Mouse (Mus musculus) kidney, embryonic 14.5 days (tissue): ENCODE results near the gene Plxdc2. TPM values are rescaled to one million over a fixed set of nuclear protein-coding genes. Genes with fewer than 3 reads are reported as not detected.

Source experiments
- ATAC-seq: fragments of 200-750 bp; cut with Nextera tagmentation; 2 replicates; pipeline ENCODE4 v1.8.0; 2017; ENCODE audit warnings: moderate number of reproducible peaks, mild to moderate bottlenecking, moderate TSS enrichment, moderate library complexity; ENCODE audit not compliant: low FRiP score, low TSS enrichment
- H3K27ac ChIP-seq: fragments of 300-500 bp; sonication (generic); 2 replicates; pipeline ENCODE4 v1.5.1; 2014; ENCODE audit warnings: low read depth, mild to moderate bottlenecking, low read length, moderate library complexity, mixed read lengths
- H3K27me3 ChIP-seq: fragments of 300-500 bp; sonication (generic); 2 replicates; pipeline ENCODE4 v1.6.1; 2014; ENCODE audit warnings: mild to moderate bottlenecking, low read length; ENCODE audit not compliant: control insufficient read depth, insufficient read depth
- H3K36me3 ChIP-seq: fragments of 300-500 bp; sonication (generic); 2 replicates; pipeline ENCODE4 v1.6.1; 2014; ENCODE audit warnings: low read length, mixed read lengths; ENCODE audit not compliant: control insufficient read depth, insufficient read depth
- H3K4me1 ChIP-seq: fragments of 300-500 bp; sonication (generic); 2 replicates; pipeline ENCODE4 v1.6.1; 2014; ENCODE audit warnings: low read length, mixed read lengths; ENCODE audit not compliant: control insufficient read depth, insufficient read depth
- H3K4me2 ChIP-seq: fragments of 300-500 bp; sonication (generic); replicated peaks from 2 replicates; pipeline ENCODE4 v1.6.1; 2014; ENCODE audit warnings: low read depth, mild to moderate bottlenecking, low read length
- H3K4me3 ChIP-seq: fragments of 300-500 bp; sonication (generic); 2 replicates; pipeline ENCODE4 v1.5.1; 2014; ENCODE audit warnings: mild to moderate bottlenecking, low read length
- H3K9ac ChIP-seq: fragments of 300-500 bp; sonication (generic); 2 replicates; pipeline ENCODE4 v1.6.1; 2014; ENCODE audit warnings: low read depth, mild to moderate bottlenecking, low read length, moderate library complexity
- H3K9me3 ChIP-seq: fragments of 300-500 bp; sonication (generic); 2 replicates; pipeline ENCODE4 v1.6.1; 2016; ENCODE audit warnings: low read length; ENCODE audit not compliant: control insufficient read depth
- WGBS: fragments of 180-500 bp; shearing (Covaris S2); extraction: QIAGEN DNeasy Blood & Tissue Kit; methylation state at CpG from one replicate; pipeline ENCODE4 v1.1.7; 2014; 5-methylcytosine and 5-hydroxymethylcytosine counted together
- polyA plus RNA-seq: library from polyadenylated mRNA; unstranded; fragments of >200 nt; fragmentation: Nextera tagmentation; extraction: Ambion mirVana; gene quantifications from 2 replicates; pipeline ENCODE4 v1.2.1, GENCODE M21; 2014

The Plxdc2 gene
- polyA plus RNA-seq, 1 experiment from 2014 or later: 40.6 TPM

GRCm38 (mm10) chr2:16357946-16358345, 1.8 kb downstream of the Plxdc2 start:
- Histone ChIP-seq H3K27ac (no peak overlapping the region), H3K4me2 (peak overlapping the region; percentile 68), H3K9ac (peak overlapping the region; percentile 68), H3K9me3 (no peaks in the 10 kb centered on the region), H3K4me1 (0 out of 2 replicates have a peak, but pooled peaks cover 6% of the 10 kb centered on the region), H3K36me3 (no peaks in the 10 kb centered on the region), H3K27me3 (no peaks in the 10 kb centered on the region), H3K4me3 (peak overlapping the region; percentile 70)
- 10% methylated on average over 1 of the region's 1 CpGs for WGBS
- no peak for ATAC-seq

DNA sequence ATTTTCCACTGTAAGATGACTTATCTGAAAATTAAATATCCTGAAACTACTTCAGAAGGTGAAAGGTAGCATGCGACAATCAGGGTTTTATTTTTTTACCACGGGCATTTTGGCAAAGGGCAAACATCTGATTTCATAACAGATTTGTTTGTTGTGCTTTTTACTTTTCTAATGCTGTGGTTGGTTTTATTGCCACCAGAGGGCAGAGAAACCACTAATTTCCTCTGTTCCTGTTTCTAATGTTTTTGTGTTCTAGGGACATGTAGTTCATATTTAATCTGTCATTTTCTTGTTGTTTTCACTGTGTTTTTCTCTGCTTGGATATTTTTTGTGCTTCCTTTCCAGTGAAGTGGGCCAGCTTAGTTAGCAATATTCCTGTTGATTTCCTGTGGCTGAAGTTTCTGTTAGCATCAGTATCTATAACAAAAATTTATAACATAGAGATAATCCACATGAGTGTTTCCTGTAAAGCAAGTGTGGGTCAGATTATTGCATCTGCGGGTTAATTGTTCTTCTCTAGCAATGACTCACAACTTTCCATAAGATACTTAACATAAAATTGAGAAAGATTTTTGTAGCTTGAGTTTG, 3.3 kb downstream of the Plxdc2 start:
- Histone ChIP-seq H3K9me3 (no peaks in the 10 kb centered on the region), H3K4me3 (peak overlapping the region; percentile 70; the same call in 1 of the 2 replicates), H3K4me2 (peak overlapping the region; percentile 68; the same call in 1 of the 2 replicates), H3K9ac (no peak overlapping the region), H3K27me3 (no peaks in the 10 kb centered on the region), H3K27ac (no peak overlapping the region), H3K4me1 (0 out of 2 replicates have a peak, but pooled peaks cover 6% of the 10 kb centered on the region), H3K36me3 (no peaks in the 10 kb centered on the region)
- 47% methylated on average over 3 of the region's 3 CpGs for WGBS
- ATAC-seq: no peak

- ATAC-seq: no peak
- Histone ChIP-seq H3K27me3 (no peaks in the 10 kb centered on the region), H3K4me3 (no peak overlapping the region), H3K4me1 (peaks cover 2% of the 10 kb centered on the region; the same call in 1 of the 2 replicates), H3K9me3 (no peaks in the 10 kb centered on the region), H3K4me2 (no peak overlapping the region), H3K36me3 (no peaks in the 10 kb centered on the region), H3K27ac (no peak overlapping the region), H3K9ac (no peak overlapping the region)
- WGBS: 72% methylated on average over 1 of the region's 1 CpGs
These were observed 8.6 kb downstream of the Plxdc2 start for GRCm38 (mm10) chr2:16364749-16365148.

DNA sequence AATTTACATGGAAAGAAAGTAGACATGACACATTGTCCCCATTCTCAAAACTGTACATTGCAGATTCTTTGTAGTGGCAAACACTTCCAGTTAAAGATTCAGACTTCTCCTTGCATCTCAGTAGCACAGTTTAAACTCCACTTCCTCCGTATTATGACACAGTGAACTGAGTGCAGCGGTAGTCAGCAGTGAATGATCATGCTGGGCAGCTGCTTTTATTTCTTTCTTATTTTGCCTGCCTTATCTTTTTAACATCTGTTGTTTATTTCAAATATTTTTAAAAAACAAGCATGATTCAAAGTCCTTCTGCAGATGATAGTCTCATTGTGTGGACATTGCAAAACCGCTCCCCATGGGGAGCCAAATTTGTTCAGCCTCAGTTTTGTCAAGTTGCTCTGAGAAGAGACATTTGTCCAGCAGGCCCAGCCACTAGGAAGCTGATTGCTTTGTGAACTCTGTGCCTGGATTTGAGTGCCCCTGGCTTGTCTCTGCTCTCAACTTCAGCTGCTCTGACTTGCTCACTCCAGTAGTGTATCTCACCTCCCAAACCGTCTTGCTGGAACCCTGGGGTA, 9.8 kb downstream of the Plxdc2 start:
- no peak overlapping the region for H3K4me2 ChIP-seq
- H3K9me3 ChIP-seq: no peaks in the 10 kb centered on the region
- no peaks in the 10 kb centered on the region for H3K36me3 ChIP-seq
- 58% methylated on average over 4 of the region's 4 CpGs for WGBS
- peaks cover 2% of the 10 kb centered on the region; the same call in 1 of the 2 replicates for H3K4me1 ChIP-seq
- H3K27ac ChIP-seq: no peak overlapping the region
- no peaks in the 10 kb centered on the region for H3K27me3 ChIP-seq
- no peak overlapping the region for H3K4me3 ChIP-seq
- no peak overlapping the region for H3K9ac ChIP-seq
- no peak for ATAC-seq

DNA sequence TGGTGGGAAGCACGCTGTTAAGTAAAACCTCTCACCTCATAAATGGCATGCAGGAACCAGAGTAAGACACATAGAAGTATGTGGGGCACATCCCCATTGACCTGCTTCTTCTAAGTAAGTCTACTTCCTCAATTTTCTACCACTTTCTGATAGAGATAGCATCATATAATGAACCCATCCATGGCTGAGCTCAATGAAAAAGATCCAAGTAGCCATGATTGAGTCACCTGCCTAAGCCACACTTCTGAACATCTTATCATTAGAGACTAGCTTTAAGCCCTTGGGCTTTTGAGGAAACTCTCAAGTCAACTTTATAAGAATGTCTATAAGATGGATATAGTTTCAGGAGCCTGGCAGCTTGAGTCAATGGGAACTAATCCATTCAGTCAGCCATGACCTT, 14.3 kb downstream of the Plxdc2 start:
- no peaks in the 10 kb centered on the region for H3K9me3 ChIP-seq
- no peak overlapping the region for H3K4me3 ChIP-seq
- no peak for ATAC-seq
- H3K4me2 ChIP-seq: no peak overlapping the region
- no peaks in the 10 kb centered on the region for H3K36me3 ChIP-seq
- 96% methylated on average over 1 of the region's 1 CpGs for WGBS
- no peaks in the 10 kb centered on the region for H3K27me3 ChIP-seq
- H3K9ac ChIP-seq: no peak overlapping the region
- no peaks in the 10 kb centered on the region; the same call in 1 of the 2 replicates for H3K4me1 ChIP-seq
- no peak overlapping the region for H3K27ac ChIP-seq

DNA sequence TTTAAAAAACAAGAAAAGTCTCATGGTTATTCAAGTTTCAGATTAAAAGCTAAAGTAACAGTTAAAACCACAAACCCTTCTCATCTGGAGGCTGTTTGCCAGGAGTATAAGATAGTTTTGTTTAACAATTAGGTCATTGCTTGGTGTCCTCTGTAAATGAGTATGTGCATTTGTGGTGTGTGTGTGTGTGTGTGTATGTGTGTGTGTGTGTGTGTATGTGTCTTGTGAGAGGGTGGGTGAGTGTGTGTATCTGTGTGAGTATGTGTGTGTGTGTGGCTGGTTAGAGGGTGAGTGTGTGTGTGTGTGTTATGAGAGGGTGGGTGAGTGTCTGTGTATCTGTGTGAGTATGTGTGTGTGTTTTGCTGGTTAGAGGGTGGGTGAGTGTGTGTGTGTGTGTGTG, 18.2 kb downstream of the Plxdc2 start:
- no peak for ATAC-seq
- no peak overlapping the region for H3K4me3 ChIP-seq
- H3K9me3 ChIP-seq: no peaks in the 10 kb centered on the region
- H3K27ac ChIP-seq: no peak overlapping the region
- H3K27me3 ChIP-seq: no peaks in the 10 kb centered on the region
- H3K4me1 ChIP-seq: no peaks in the 10 kb centered on the region
- no peak overlapping the region for H3K4me2 ChIP-seq
- H3K36me3 ChIP-seq: no peaks in the 10 kb centered on the region
- H3K9ac ChIP-seq: no peak overlapping the region

GRCm38 (mm10) chr2:16386206-16386605, 30.1 kb downstream of the Plxdc2 start:
- H3K27me3 ChIP-seq: no peaks in the 10 kb centered on the region
- H3K36me3 ChIP-seq: no peaks in the 10 kb centered on the region
- H3K4me2 ChIP-seq: no peak overlapping the region
- H3K27ac ChIP-seq: no peak overlapping the region
- no peaks in the 10 kb centered on the region for H3K4me1 ChIP-seq
- H3K9ac ChIP-seq: no peak overlapping the region
- H3K9me3 ChIP-seq: no peaks in the 10 kb centered on the region; the same call in 1 of the 2 replicates
- H3K4me3 ChIP-seq: no peak overlapping the region
- 76% methylated on average over 1 of the region's 1 CpGs for WGBS
- ATAC-seq: no peak

DNA sequence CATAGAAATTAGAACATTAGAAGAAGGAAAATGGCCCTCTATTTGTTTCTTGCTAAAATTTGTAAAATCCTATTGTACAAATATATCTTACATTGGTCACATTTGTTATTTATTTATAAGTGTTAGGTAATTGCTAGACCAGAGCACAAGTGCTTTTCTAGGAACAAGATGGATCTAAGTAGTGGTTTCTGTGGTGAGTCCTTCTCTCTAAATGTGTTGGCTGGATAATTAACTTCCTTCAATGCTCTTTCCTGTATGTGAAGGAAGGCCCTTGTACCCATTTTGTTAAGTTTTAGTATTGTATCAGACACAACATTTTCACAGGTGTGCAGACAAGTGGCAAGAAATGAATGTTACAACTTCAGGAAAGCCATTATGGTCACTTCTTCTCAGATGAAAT, 30.6 kb downstream of the Plxdc2 start:
- Histone ChIP-seq H3K27me3 (no peaks in the 10 kb centered on the region), H3K36me3 (no peaks in the 10 kb centered on the region), H3K9ac (no peak overlapping the region), H3K9me3 (no peaks in the 10 kb centered on the region; the same call in 1 of the 2 replicates), H3K27ac (no peak overlapping the region), H3K4me3 (no peak overlapping the region), H3K4me2 (no peak overlapping the region), H3K4me1 (no peaks in the 10 kb centered on the region)
- ATAC-seq: no peak

- Histone ChIP-seq H3K27ac (no peak overlapping the region), H3K9me3 (no peaks in the 10 kb centered on the region), H3K4me3 (no peak overlapping the region), H3K4me2 (no peak overlapping the region), H3K9ac (no peak overlapping the region), H3K4me1 (no peaks in the 10 kb centered on the region), H3K36me3 (no peaks in the 10 kb centered on the region), H3K27me3 (no peaks in the 10 kb centered on the region)
- no peak for ATAC-seq
These were observed 31.7 kb downstream of the Plxdc2 start for GRCm38 (mm10) chr2:16387787-16388186.
